Mouse (Mus musculus) induced T-regulatory cell, adult 2 months (primary cell): ENCODE data around the gene Rpl23.

Experiments used
- DNase-seq: peaks from one replicate; pipeline ENCODE4 v3.0.0-alpha.2; 2012; ENCODE audit warnings: low read depth

Rpl23 gene

DNA sequence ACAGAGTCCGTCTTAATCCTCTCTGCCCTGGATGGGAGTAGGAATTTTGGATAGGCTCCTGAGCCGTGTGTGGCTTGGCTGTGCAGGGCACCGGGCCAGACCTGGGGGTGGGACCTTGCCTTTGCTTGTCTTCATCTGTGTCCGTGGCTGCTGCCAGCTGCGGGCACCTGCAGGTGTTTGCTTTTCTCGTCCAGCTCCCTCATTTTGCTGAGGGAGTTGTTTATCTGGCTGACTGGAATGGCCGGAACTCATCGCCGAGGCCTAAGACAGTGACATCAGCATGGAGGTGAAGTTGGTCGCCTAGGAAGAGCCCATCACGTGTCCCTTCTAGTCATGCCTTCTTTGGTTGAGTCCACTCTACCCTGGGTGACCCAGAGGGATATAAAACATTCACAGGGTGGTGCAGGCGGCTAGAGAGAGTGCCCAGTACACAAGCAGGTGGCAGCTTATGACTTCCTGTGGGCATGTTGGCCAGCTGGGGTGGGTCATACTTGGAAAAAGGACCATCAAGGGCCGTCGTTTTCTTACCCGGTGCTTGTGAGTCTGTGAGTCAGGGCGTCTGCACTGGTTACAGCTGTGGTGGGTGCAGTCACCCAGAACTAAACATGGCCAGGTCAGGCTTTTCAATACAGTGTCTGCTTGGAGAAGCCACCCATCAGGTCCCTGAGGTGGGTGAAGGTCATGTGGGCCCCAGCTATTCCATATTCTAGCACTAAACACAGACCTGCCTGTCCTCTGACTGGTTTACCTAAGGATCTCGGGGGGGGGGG is 31.7 kb upstream of the Rpl23 start:
- no peak for DNase-seq

DNA sequence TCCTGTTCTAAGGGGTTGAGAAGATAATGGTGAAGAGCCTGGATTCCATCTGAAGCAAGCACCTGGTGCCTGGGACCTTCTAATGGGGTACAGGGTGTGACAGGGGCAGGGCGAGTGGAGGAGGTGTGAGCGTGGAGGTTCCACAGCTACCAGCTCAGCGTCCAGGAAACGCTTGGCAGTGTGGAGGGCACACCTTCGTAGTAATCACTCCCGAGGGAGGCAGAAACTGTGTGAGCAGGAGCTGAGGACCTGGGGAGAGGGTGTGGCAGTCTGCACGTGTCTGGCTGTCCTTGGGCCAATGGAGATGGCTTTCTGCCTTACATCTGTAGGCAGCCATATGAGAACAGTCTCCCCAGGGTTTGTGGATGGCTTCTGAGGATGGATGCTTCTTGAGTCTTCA is 30.8 kb upstream of the Rpl23 start:
- DNase-seq, result no peak

DNA sequence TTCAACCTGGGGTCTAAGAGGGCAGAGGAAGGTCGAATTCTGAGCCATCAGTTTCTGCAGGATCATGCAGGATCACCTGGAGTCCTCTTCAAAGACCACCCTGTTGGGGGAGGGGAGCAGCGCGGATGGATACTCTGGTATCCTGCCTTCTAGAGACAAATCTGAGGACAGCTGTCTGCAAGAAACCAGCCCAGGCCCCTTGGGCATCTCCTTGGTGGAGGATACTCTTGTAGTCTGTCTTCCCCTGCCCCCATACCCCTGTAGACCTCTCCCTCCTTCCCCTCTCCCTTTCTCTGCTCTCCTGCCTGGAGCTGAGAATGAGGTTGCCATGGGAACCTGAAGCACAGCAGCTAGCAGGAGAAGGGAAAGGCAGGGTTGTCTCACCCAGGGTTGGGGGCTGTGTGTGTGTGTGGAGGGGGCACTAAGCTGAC is 30.3 kb upstream of the Rpl23 start:
- DNase-seq, result no peak

DNA sequence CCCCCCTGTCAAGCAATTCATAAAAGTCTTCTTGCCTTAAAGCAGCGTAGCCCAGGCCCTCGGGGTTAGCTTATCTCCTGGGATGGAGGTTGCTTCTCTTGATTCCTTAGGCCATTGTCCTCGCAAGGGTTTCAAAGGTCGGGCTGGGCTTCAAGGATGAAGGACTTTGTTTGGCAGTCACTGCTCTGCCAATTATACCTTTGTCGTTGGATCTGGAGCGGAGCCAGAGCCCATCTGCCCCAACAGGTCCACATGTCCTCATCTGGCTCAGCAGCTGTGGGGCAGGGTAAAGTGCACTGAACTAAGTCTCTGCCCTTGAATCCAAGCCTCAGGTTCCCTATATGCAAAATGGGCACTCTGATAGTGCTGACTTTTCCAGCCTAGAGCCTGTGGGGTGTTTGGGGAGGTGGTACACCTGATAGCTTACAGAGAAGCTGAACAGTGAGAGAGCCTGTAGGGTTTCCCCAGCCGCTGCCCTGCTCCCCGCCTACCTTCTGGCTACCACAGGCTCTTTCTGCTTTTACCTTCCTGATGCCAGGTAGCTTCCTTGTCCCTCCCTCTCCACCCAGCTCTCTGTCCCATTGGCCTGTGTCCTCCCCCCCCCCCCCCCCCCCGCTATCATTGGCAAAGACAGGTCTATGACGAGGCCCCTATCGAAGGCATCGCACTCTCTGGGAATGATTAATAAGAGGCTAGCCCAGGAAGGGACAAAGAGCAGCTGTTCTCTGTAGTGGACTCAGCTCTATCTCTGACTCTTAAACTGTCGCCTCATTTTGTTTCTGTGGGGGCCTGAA is 29.5 kb upstream of the Rpl23 start:
- DNase-seq, result no peak

DNA sequence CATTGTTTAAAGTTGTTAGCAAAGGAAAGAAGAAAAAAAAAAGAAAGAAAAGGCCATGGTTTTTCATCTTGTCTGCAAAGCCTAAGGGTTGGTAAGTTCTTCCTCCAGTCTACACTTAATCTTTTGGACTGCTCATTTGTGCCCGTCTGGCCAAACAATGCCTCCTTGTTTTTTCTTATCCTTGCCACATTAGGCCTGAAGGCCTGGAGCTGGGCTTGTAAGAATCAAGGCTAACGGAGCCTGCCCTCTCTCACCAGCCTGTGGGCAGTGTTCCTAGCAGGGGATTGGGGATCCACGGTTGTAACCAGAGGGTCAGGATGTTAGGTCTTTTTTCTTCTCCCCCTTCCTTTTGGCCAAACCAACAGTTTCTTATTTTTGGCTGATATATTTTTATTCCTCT is 28.7 kb upstream of the Rpl23 start:
- DNase-seq, result no peak

DNA sequence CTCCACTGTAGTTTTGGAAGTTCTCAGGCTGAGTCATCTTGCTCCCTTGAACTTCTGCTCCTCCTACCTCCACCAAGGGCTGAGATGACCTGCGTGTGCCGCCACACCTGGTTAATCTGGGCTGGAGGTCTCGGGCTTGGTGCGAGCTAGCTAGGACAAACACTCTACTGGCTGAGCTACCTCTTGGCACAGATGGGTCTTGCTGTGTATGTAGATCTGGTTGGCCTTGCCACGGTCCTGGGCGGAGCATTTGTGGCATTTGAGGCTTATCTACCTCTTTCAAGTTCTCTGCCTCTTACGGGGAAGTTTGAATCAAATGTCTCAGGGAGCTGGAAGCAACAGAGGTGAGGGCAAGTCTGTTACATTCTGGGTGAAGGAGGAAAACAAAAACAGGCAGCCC is 28.1 kb upstream of the Rpl23 start:
- DNase-seq, result peak; percentile 67

DNA sequence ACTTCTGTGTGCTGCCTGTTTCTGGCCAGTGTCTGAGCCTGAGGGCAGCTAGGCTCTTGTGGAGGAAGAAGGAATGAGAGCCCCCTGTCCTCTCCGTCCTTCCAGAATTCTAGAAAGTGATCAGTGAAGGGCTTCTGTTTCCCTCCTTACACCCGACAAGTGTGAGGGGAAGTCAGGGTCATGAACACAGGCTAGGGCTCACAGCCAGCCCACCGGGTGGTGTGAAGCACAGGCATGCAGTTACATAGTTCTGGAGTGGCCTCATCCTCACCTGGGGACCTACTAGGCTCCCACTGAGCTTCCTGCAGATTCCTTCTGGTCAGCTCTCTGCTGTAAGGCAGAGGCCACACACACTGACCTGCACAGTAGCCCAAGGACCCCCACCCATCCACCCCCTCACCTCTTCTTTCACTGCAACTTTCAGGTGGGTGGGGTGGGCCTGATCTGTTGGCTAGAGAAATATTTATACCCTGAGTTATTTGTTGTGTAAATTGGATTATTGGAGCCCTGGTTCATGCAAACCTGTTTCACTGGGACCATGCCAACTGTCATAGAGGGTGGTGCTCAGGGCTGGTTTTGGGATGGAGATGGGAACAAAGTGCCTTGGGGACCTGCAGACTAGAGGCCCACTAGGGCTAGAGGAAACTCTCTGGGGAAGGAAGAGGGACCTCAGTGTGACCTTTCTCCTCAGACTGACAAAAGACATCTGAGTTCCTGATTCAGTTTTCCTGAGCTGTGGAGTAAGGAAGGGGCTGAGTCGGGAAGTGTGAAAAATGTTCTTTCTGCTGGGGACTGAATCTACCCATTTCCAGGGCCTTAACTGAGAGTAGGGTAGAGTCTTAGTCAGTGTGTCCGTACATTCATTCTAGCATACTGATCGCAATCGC is 27.2 kb upstream of the Rpl23 start:
- DNase-seq, result no peak

DNA sequence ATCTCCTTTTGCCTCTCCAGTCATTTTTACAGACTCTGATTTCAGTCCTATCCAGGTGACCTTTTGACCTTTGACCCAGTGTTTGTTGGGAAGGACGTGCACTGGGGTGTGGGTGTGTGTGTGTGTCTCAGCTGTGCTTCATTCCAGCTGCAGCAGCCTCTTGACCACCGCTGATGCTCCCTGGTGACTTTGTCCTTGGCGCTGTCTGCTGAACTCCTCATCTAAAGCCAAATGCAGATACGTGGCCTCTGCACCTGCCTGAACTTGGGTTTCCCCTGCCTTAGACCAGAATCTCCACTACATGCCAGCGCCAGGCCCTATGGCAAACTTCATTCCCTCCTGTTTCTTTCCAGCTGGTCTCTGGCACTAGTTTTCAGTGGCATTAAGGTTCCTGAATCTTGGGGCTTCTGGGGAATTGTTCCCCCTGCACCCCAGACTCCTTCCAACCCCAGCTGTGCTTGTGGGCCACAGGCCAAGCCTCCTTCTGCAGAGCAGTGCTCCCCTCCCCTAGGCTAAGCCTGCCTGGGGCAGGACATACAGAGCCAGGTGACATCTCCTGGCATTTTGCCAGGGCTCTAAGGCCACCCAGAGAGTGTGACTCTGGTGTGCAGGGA is 26.5 kb upstream of the Rpl23 start:
- DNase-seq, result no peak

DNA sequence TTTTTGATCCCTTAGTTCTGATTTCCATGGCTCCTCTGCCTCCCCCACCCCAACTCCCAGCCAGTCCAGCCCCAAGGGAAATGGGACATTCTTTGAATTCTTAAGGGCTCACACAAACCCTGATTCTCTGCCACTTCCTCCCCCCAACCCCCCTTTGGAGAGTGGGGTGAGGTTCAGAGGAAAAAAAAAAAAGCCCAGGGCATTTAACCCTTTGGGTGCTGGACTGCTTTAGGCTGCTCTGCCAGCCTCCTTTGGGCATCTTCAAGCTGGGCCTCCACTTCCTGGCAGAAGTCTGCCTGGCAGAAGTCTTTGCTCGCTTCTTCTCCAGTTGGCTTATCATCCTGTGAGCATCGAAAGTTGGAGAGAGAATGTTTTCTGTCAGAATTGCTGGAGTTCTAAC is 25.9 kb upstream of the Rpl23 start:
- DNase-seq, result peak; percentile 63

DNA sequence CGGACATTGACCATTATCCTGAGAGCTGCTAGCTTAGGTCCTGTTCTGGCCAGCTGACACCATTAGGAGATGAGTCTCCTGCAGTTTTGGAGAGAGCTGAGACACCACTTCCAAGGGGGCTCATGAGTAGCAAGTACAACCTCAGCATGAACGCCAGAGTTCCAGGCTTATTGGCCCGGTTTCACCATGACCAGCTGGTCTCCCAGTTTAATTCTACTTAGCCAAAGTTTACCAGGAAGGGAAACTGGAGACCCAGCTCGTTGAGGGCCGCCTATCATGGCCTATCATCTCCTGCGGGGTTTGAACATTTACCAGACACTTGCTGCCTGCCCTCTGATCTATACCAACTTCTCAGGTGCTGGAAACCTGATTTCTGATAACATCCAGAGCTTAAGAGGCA is 25.4 kb upstream of the Rpl23 start:
- DNase-seq, result no peak

DNA sequence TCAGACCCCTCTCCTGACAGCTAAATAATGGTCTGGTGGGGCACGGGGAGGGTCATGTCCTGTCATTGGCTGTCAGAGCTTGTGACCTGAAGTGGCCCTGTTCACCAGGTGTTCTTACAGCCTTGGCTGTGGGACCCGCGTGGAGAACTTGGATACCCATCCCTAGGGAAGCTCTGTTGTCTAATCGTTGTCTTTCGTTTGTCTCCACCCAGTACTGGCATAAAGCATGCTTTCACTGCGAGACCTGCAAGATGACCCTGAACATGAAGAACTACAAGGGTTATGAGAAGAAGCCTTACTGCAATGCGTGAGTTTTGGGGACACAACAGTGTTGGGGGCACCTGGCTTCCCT is 24.4 kb upstream of the Rpl23 start:
- DNase-seq, result no peak

DNA sequence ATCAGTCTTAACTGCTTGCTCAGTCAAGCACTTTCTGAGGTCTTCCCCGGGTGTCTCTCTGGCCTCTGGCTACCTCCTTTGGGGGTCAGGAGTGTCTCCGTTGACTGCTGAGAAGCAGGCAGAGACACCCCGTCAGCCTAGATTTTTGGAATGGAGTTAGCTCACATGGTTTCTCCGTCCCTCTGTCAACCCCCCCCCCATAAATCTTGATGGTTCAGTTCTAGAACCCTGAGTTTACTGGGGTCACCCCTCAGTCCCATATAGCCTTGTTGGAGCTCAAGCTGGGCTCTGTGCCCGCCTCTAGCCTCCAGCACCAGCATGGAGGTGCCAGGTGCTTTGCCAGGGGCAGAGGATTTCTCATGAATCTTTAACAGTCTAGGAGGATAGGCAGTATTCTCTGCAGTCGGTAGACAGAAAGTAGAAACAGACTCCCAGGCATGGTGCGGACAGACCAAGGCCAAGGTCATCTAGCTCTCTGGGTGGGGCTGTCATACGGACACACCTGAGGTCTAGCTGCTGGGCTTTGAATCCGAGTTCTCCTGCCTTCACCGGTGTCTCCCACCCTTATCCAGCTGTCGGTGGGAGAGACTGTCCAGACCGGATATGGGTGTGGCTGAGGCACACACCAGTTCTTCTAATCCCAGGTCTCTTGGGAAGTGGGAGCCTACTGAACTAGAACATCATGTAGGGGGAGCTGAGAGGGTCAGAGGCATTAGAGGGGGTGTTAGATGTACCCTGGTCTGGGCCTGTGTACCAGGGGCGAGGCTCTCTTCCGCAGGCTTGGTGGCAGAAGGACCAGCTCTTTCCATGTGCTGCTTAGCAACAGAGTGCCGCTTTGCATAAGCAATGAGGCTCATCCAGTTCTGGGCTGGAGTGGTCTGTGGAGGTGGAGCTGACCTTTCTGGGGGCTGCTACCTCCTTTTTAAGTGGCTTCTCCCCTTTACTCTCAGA is 23.7 kb upstream of the Rpl23 start:
- DNase-seq, result no peak

DNA sequence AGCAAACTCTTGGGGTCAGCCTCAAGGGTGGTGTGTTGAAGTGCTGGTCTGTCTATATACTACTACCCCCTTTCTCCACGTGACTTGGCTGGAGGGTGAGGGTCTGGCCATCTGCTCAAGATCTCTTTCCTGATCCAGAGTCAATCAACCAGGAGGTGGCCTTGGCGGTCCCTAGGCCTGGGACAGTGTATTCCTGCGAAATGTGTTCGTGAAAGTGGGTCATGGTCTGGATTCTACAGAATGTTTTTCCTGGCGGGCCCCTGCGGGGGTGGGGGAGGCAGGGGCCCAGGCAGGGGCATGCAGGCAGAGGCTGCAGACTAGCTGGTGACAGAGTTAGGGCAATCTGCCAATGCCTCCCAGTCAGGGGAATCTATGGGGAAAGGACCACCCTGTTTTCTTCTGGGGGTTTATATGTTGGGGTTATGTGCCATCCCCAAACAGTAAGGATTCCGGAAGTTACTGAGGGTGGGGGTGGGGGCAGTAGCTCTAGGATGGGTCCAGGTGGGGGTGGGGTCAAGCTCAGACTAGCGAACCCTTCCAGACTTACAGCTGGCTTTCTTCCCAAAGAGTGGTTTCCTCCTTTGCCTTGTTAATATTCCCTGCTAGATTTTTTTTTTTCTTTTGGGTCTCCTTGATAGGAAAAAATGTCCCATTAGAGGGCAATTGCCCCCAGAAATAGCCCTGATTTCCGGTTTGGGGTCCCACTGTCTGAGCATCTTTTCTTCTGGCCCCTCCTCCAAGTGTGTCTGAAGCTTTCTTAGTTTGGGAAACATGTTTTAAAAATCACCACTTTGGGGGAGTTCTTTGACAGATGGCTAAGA is 22.8 kb upstream of the Rpl23 start:
- DNase-seq, result no peak

DNA sequence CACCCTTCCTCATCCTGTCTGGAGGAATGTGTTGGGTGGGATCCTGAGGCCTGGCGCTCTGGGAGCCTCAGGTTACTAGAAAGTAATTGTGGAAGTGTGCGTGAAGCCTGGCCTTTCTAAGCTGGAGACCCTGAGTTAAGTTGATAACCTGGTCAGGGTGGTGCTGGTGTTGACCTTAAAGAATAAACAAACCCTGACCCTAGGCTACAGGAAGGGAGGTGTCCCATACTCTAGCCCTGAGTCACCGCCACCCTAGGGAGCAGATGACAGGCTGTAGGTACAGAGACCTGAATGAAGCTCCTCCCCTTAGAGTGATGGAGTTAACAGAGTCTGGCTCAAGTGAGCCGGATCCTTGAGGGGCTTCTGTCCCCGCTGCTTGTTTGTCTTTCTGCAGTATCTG is 21.6 kb upstream of the Rpl23 start:
- DNase-seq, result no peak

DNA sequence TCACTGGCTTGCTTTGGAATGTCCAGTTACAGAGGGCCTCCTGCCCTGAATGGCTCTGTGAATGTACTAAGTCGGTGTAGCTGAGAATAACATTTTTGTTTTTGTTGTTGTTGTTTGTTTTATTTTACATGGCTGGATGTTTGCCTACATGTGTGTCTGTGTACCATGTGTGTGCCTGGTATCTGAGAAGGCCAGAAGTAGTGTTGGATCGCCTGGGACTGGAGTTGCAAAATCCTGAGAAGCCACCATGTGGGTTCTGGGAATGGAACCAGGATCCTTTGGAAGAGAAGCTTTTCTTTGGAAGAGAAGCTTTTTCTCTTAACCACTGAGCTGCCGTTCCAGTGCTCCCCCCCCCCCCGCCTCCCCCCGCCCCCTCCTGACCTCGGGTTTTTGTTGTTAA is 20.3 kb upstream of the Rpl23 start:
- DNase-seq, result no peak

DNA sequence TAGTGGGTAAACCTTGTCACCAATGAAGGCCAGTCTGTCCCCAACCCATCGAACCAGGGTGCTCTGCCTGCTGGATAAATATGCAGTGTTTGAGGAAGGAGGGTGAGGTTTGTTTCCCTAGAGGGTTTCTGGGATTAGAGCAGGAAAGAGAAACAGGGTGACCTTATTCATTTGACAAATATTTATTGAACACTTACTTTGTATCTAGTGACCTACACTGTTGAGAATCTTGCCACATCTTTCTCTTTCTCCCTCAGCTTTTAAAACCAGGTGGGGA is 19.9 kb upstream of the Rpl23 start:
- no peak for DNase-seq

DNA sequence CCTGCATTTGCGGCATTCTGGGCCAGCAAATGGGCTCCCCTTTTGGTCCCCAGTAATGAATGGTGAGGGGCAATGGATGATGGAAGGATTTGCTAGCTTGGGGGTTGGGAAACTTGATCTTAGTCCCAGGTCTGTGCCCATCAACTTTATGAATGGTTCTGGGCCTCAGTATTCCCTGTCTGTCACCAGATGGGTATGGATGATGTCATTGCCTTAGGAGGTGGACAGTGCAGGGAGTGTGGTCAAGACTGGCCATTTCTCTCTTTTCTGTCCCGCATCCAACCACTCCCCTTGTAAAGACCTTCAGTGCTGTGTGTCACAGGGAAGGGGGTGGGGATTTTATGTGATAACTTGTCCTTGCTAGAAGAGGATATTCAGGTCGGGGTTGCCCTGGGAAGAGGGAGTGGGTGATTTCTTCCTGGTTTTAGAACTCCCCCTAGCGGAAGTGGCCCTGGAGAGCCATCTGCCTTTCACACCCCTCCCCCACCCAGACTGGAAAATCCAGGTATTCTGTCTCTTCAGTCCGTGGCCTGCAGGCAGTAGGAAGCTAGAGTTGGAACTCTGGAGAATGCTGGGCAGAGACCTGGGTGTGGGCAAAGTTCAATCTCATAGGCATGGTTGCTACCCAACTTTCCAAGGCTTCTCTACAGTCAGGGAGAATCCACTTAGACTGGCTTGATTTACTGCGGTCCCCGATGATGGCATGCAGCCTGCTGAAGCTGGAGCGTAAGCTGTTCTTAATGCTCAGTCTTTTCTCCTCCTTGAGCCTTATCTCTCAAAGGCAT is 19.4 kb upstream of the Rpl23 start:
- peak; percentile 53 for DNase-seq

DNA sequence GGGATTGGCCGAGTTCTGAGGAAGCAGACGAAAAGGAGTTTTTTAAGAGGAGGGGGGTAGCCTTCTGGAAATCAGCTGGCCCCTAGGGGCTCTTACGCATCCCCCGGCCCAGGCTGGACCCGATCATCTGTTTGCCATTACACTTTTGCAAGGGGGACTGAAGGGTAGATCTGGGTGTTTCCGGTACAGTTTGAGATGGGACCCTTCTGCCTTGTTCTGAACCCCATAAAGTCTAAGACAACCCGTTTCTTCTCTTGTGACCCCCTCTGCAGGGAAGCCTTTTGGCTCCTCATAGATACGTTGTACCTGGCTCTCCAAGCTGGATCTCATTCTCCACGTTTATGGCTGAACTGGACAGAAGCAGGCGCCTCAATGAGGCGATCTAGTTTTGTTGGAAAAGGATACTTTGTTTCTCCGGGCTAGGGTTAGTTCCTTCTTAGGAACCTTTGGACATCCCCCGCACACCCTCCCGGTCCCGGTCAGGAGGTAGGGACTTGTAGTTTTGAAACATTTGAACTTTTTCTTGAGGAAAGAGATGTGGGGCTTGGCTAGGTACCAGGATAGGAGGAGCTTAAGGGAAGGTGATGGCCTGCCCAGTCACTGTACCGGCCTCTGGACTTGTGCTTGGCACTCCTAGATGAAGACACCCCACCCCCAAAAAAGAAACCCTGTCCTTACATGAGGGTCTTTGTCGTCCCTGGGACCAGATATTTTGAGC is 18.6 kb upstream of the Rpl23 start:
- DNase-seq, result peak; percentile 63
